Mouse (Mus musculus) spleen, adult 2 months (tissue): ENCODE data around the gene St3gal2. TPM values are rescaled to one million over a fixed set of nuclear protein-coding genes. Genes with fewer than 3 reads are reported as not detected.

ENCODE experiments used
- DNase-seq, 2 experiments: peaks; one replicate each; pipeline versions ENCODE4 v3.0.0 to v3.0.0-alpha.2; 2012 to 2021; ENCODE audit warnings: low spot score in 2 of 2, low read depth in 1 of 2
- H3K27ac ChIP-seq: fragments of 200-500 bp; 2 replicates; pipeline ENCODE4 v1.5.1; 2012; ENCODE audit warnings: low read length, inconsistent platforms; ENCODE audit not compliant: insufficient read depth
- H3K27me3 ChIP-seq: fragments of 200-500 bp; 2 replicates; pipeline ENCODE4 v1.6.1; 2012; ENCODE audit warnings: mild to moderate bottlenecking, moderate library complexity, low read length, inconsistent platforms; ENCODE audit not compliant: control insufficient read depth, insufficient read depth
- H3K36me3 ChIP-seq: fragments of 200-500 bp; 2 replicates; pipeline ENCODE4 v1.6.1; 2012; ENCODE audit warnings: mild to moderate bottlenecking, low read length, inconsistent platforms; ENCODE audit not compliant: control insufficient read depth, insufficient read depth
- H3K4me1 ChIP-seq: fragments of 200-500 bp; 2 replicates; pipeline ENCODE4 v1.6.1; 2011; ENCODE audit warnings: inconsistent platforms; ENCODE audit not compliant: control insufficient read depth, insufficient read depth, insufficient read length
- H3K4me3 ChIP-seq: fragments of 200-500 bp; 2 replicates; pipeline ENCODE4 v1.5.1; 2011; ENCODE audit warnings: mild to moderate bottlenecking, inconsistent platforms; ENCODE audit not compliant: insufficient read depth, insufficient read length; ENCODE audit errors: extremely low read depth
- CTCF ChIP-seq: fragments of 200-500 bp; IDR thresholded peaks from 2 replicates; pipeline ENCODE4 v1.5.1; 2011; ENCODE audit warnings: mild to moderate bottlenecking, inconsistent platforms; ENCODE audit not compliant: insufficient read depth, insufficient read length, insufficient replicate concordance; ENCODE audit errors: extremely low read depth
- POLR2A ChIP-seq: fragments of 200-500 bp; IDR thresholded peaks from 2 replicates; pipeline ENCODE4 v1.6.1; 2011; ENCODE audit warnings: low read depth, low read length, inconsistent platforms
- WGBS: fragments of 180-500 bp; shearing (Covaris S2); methylation state at CpG from one replicate; pipeline ENCODE4 v1.1.7; 2018; 5-methylcytosine and 5-hydroxymethylcytosine counted together
- polyA plus RNA-seq: library from polyadenylated mRNA; depleted of rRNA; stranded (reverse); fragments of >200 nt; gene quantifications from 2 replicates; pipeline ENCODE4 v1.2.3, GENCODE M21; 2012; rRNA removed

St3gal2 gene
- polyA plus RNA-seq, result 20.3 and 25.5 TPM in 2 replicates

DNA sequence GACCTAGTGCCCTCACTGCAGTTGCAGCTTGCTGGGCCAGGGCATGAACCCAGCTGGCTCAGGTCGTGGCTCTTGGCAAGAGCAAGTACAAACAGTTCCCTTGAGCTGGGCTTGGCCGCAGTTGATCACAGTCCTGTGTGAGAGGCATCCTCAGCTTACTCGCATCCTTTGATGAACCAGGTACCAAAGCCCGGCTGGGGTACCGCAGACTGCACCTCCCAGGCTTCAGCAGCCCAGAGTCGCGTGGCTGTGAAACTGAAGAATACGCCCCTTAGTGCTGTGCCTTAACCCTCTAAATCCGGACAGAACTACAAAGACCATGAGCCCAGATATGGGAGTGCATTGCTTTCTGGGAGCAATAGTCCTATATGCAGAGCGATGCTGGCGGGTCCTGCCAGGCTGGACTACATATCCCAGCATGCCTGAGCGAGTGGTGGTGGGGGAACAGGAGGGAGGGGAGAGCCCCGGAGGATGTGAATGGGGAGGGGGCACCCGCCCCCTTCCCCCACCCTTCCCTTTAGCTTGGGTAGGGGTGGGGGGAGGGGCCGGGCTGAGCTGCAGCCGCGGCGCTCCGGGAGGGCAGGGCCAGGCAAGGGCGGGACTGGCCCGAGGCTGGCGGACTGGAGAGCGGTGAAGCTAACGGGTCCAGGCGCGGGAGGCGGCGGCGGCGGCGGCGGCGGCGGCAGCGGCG, at the start of gene St3gal2:
Gene St3gal2, plus strand, starts transcription at position 582 of the 691 bp plus-strand sequence.
- no peaks in the 10 kb centered on the region for H3K36me3 ChIP-seq
- H3K4me1 ChIP-seq, result peaks cover 7% of the 10 kb centered on the region; the same call in 1 of the 2 replicates
- H3K27me3 ChIP-seq, result no peaks in the 10 kb centered on the region
- TF ChIP-seq POLR2A, result no peak
- TF ChIP-seq CTCF, result no peak
- H3K4me3 ChIP-seq, result peak within 1 kb of the TSS; percentile 69
- H3K27ac ChIP-seq, result peak within 1 kb of the TSS; percentile 17
- peak; percentile 41 to 84 for DNase-seq
- WGBS, result 1% methylated on average over 36 of the region's 36 CpGs

DNA sequence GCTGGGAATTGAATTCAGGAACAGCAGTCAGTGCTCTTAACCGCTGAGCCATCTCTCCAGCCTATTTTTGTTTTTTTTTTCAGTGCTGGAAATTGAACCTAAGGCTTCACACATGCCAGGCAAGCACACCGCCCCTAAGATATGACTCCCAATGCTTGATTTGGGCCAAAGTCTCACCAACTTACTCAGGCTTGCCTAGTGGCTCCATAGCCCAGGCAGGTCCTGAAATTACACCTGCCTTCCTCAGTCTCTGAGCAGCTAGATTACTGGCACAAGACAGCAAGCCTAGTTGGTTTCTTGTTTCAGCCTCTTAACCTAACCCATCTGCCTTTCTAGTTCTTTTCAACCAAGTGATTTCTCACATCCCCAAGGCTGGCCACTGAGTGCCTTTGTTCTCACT, 49.2 kb upstream of the St3gal2 start:
- WGBS, result 97% methylated on average over 2 of the region's 2 CpGs
- no peak for TF ChIP-seq CTCF
- TF ChIP-seq POLR2A, result no peak
- DNase-seq, result no peak
- no peak overlapping the region for H3K4me3 ChIP-seq
- H3K27me3 ChIP-seq, result no peaks in the 10 kb centered on the region
- H3K27ac ChIP-seq, result no peak overlapping the region
- H3K36me3 ChIP-seq, result peaks cover 35% of the 10 kb centered on the region
- H3K4me1 ChIP-seq, result no peaks in the 10 kb centered on the region

DNA sequence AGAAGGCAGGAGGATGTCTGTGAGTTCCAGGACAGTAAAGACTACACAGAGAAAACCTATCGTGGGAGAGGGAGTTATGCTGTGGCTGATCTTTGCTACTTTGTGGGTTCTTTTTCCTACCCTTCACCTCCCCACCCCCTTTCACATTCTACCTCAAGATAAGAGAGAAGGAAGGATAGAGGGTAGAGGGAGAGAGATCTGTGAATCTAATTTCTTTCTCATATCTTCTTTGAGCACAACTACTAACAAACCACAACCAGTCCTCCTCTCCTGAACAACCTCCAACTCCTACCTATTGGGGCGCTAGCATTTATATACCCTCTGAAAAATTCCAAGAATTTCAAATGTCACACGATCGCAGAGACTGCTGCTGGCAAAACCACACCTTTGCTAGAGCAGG, 41.9 kb upstream of the St3gal2 start:
- DNase-seq, result no peak
- no peak overlapping the region for H3K27ac ChIP-seq
- H3K4me1 ChIP-seq, result no peaks in the 10 kb centered on the region
- H3K36me3 ChIP-seq, result peaks cover 53% of the 10 kb centered on the region
- TF ChIP-seq CTCF, result no peak
- no peak for TF ChIP-seq POLR2A
- H3K4me3 ChIP-seq, result no peak overlapping the region
- no peaks in the 10 kb centered on the region for H3K27me3 ChIP-seq
- WGBS, result 66% methylated on average over 4 of the region's 4 CpGs

DNA sequence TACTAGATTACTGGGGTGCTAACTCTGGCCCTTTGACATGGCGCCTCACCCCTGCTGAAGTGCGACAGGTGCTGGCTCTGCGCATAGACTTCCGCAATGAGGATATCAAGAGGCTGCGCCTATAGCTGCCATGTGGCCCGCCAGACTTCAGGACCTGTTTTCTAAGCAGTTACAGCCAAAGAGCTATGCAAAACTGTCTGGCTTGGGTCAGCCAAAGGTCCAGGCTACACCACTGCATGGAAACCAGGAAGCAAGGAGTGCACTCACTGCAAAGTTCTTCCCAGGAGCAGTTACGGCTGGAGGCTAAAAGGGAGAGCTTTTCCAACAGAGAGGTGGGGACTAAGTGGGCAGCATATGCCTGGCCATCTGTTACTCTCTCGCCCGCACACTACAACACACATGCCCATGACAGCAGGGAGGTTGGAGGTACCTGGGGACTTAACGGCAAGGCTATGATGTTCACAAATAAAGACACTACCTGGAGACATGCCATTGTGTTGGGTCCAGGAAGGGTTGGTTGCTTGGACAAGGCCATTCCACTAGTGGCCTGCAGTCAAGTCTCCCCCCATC, 37.9 kb upstream of the St3gal2 start:
- Histone ChIP-seq H3K36me3 (peaks cover 47% of the 10 kb centered on the region), H3K4me1 (no peaks in the 10 kb centered on the region), H3K27me3 (no peaks in the 10 kb centered on the region), H3K4me3 (no peak overlapping the region), H3K27ac (no peak overlapping the region)
- TF ChIP-seq CTCF, result no peak
- TF ChIP-seq POLR2A, result no peak
- DNase-seq, result no peak
- 97% methylated on average over 10 of the region's 10 CpGs for WGBS

DNA sequence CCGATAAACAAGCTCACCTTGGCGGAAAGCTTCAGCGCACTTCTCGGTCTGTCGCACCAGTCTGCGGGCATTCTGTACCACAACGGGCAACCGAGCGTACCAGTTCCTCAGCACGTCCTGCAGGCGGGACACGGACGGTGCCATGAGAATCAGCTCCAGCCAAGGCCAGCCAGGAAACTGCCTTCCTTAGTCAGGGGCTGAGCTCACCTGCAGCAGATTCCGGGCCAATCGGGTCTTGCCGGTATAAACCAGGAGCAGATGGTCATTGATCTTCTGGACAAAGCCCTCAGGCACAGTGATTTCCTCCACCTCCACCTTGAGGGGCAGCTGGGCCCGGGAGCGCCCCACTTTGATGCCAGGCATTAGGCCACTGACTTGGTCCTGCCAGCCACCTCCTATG, 35.9 kb upstream of the St3gal2 start:
- Histone ChIP-seq H3K27ac (no peak overlapping the region), H3K4me3 (no peak overlapping the region), H3K36me3 (peaks cover 48% of the 10 kb centered on the region), H3K4me1 (no peaks in the 10 kb centered on the region), H3K27me3 (no peaks in the 10 kb centered on the region)
- no peak for TF ChIP-seq POLR2A
- WGBS, result 86% methylated on average over 18 of the region's 18 CpGs
- DNase-seq, result no peak

DNA sequence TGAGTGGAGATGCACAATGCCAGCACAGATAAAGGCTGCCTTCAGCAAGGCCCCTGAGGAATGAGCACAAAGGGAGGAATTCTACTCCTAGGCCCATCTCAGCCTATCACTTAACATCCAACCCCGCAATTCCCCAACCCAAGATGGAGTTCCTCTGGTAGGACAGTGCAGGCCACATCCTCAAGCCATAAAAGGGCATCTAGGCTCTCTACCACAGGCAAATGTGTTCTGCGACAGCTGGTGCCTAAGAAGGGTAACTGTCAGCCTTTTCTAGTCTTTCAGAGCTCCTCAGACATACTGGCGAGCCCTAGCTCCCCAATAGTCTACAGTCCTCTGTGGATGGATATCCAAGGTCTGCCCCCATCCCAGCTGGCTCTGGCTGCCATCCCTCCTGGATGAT, 33.1 kb upstream of the St3gal2 start:
- H3K27me3 ChIP-seq, result no peaks in the 10 kb centered on the region
- H3K36me3 ChIP-seq, result peaks cover 36% of the 10 kb centered on the region
- DNase-seq, result no peak
- H3K4me3 ChIP-seq, result no peak overlapping the region
- no peaks in the 10 kb centered on the region for H3K4me1 ChIP-seq
- TF ChIP-seq CTCF (no peak), POLR2A (no peak)
- WGBS, result 93% methylated on average over 3 of the region's 3 CpGs
- H3K27ac ChIP-seq, result no peak overlapping the region

DNA sequence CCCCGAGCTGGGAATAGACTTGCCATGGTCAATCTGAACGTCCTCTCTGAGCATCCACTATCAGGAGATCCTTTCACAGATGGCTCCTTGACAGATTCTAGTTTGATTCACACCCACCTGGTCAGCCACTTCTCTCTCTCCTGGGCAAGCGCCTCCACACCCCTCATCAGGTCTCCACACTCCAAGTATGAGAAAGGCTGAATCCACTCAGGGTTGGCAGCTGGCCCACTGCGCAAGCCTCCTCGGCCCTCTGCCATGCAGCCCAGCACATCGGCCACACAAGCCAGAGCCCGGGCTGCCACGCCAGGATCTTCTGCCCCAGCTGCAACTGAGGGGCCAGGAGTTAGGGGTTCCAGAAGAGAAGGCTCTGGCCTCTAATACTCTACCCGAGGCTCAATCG, 32.2 kb upstream of the St3gal2 start:
- DNase-seq, result no peak
- H3K36me3 ChIP-seq, result peaks cover 28% of the 10 kb centered on the region
- no peaks in the 10 kb centered on the region for H3K4me1 ChIP-seq
- H3K27me3 ChIP-seq, result no peaks in the 10 kb centered on the region
- TF ChIP-seq CTCF, result no peak
- TF ChIP-seq POLR2A, result no peak
- 92% methylated on average over 10 of the region's 10 CpGs for WGBS
- no peak overlapping the region for H3K27ac ChIP-seq
- no peak overlapping the region for H3K4me3 ChIP-seq
